Mouse (Mus musculus) kidney, adult 2 months (tissue): ENCODE measurements at regions not wholly inside any gene's neighbourhood (a gene's known extent, or its start where the extent isn't known, plus 50 kb on each side); places are given as distances from the start of the nearest gene placed in this dataset.

Source experiments
- CTCF ChIP-seq: fragments of 200-500 bp; conservative IDR thresholded peaks from 2 replicates; pipeline ENCODE4 v1.5.1; 2011; ENCODE audit warnings: low read depth, mild to moderate bottlenecking, control low read depth, low read length, moderate library complexity, mixed read lengths; ENCODE audit not compliant: insufficient read depth, insufficient read length
- POLR2A ChIP-seq: fragments of 200-500 bp; IDR thresholded peaks from one replicate; pipeline ENCODE4 v1.6.1; 2011; ENCODE audit warnings: low read depth, low read length, control low read depth

DNA sequence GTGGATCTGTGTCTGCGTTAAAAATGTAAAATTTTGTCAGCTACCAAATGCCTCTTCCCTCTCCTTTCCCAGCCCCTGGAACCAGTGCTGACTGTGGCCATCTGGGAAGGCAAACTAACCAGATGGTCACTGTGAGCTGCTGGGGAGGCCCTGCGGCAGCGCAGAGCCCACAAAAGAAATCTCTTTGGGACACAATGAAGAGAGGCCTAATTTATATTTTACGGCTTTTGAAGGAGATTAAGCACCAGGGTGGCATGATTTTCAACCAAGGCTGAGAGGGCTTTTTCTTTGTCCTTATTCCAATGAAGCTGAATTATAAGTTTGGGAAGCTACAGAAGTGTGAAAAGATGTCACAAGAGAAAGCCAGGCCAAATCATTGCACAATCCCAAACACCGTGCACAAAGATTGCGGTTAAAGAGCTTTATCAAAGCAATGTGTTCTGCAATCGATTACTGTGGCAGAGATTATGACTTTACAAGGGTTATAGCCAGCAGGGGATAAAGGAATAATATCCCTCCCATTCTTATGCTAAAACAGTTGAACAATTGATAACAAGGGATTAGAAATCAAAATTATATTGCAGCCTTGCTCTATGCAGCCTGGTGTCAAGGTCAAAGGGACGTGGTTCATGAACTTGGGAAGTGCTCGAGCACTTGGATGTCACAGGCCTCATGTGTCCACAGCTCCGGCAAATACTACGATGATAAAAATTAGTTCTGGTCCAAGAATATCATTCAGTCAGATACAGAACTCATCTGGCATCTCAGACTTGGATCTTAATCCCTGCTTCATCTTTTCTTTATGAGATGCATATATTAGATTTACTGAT lies 237.6 kb downstream of the Pros1 start:
- TF ChIP-seq CTCF (no peak), POLR2A (no peak)
